Mouse (Mus musculus) mature B cell (primary cell): Measurements from ENCODE around the gene Ncoa1.

Experiments
- in situ Hi-C: fragments of 300-500 bp; cut with MboI; formaldehyde crosslinking; loops from 2 replicates; pipeline ENCODE4 v1.14.3; 2019

Ncoa1 gene

DNA sequence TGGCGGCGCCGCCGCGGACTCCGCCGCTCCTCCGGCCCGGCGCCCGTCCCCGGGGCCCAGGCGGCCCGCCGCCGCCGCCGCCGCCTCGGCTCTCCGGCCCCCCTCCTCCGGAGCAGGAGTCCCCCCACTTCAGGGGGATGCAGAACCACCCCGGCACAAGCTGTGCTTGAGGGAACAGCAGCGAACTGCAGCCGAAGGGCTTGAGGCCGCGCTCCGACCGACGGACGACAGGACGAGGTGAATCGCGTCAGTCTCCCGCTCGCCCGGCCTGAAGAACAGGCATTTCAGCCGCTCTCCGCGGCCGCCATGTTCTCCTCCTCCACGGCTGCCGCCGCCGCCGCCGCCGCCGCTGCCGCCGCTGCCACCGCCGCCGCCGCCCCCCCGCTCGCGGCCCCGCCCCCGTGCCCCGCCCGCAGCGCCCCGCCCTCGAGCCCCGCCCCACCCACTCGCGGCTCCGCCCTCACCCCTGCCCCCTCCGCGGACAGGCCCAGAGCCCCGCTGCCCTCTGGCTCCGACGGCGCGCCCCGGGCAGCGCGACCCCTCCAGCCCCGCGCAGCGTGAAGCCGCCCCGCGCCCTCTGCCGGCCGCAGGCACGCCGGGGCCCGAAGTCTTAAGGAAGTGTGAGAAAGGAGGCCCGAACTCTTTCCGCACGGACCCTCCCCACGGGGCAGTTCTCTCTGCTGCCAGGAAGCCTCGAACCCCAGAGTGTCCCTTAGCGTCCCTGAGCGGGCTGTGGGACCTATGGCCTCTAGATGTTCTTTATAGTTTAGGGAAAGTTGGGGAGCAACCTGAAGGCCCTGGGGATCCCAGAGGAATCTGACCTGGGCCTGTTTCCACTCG, at the start of gene Ncoa1:
Gene Ncoa1 (minus strand): TSS at position 351 of the 840 bp plus-strand sequence.
- in situ Hi-C loops: no loop called here

DNA sequence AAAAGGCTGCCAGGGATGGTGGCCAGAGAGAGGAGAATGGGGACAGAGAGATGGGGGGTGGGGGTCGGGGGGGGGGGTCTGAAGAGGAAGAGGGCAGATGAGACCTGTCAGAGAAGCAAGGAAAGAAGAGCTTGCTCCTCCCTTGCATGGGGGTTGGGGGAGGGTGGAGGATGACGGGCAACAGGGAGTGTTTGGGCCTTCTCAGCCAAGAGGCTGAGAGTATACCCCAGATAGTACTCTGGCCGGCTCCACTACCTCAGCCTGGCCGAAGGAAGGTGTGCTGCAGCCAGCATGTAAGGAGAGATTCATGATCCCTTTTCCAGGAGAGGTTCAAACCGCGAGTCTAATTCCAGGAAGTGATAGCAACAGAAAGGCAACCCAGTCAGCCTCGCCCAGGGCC, 47.6 kb upstream of the Ncoa1 start:
- in situ Hi-C loops: no loop called here

DNA sequence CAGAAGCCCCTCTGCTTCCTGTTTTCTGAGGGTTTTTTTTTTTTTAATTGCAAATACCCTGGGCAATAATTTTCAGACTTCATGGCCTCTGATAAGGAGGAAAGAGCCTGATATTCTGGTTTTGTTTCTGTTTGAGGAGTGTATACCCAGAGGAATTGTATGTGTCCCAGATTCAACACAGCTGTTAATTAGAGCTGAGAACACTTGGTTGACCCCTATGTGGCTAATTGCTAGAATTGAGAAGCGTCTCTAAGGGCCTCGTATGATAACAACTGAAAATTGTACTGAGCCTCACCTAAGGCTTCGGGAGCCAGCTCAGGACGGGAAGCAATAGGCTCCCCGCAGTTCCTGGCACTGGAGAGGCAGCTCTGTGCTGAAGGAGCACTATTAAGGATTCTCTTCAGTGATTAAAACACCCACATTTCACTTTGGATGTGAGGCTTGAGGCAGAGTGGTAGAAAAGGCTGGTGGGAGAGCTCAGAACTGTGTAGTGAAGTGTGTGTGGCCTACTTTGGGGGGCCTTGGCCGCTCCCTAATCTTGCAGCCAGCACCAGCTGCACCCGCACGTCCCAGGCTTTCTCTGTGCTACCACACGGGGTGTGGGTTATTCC, 46.8 kb upstream of the Ncoa1 start:
- in situ Hi-C loops: no loop called here

DNA sequence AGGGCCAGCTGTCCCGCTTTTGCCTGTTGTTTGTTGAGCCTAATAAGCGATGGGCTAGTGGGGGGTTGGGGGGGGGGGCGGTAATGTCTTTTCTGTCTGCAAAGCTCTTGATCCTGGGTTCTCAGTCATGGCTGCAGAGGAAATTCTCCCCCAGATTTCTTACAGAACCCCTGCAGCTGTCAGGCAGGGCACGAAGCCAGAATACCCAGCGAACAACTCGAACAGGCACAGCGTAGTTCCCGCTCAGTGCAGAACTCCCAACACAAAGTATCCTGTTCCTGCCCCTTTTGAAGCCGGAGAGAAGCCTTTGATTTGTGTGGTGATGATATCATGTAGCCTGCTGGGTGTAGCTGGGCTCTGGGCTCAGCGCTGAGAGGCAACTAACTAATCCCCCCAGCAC, 46.2 kb upstream of the Ncoa1 start:
- in situ Hi-C loops: no loop called here

DNA sequence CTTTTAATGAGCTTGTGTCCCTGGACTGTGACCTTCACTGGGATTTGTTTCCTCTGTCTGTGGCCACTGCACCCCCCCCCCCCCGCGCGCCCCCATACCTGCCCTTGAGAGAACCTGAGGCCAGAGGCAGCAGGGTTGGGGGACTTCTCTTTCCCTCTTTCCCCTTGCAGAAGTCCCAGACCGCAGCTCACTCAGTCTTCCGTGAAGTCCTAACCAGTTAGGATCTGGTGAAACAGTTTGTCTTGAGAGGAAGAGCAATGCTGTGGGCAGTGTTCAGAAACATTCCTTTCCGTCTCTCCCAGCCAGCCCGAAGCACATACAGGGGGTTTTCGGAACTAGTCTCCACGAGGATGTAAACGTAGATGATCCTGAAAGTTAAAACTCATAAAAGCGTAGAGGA, 42.0 kb upstream of the Ncoa1 start:
- in situ Hi-C loops: no loop called here

- in situ Hi-C loops: no loop called here
Observed at GRCm38 (mm10) chr12:4509591-4510061, 32.6 kb upstream of the Ncoa1 start.

DNA sequence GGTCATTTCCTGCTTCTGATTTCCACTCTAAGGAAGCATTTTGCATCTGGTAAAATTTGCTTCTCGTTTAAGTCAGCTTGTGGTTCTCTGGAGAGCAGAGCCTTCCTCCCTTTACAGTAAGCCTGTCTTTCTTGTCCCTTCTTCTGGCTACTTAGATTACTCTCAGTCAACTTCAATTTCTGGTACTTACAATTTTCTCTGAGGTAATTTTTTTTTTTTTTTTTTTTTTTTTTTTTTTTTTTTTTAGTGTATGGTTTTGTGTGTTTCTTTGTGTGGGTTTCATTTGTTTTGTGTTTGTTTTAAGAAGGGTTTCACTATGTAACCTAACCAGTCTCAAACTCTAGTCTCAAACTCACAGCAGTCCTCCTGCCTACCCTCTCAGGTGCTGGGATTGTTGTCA, 31.2 kb upstream of the Ncoa1 start:
- in situ Hi-C loops: no loop called here

DNA sequence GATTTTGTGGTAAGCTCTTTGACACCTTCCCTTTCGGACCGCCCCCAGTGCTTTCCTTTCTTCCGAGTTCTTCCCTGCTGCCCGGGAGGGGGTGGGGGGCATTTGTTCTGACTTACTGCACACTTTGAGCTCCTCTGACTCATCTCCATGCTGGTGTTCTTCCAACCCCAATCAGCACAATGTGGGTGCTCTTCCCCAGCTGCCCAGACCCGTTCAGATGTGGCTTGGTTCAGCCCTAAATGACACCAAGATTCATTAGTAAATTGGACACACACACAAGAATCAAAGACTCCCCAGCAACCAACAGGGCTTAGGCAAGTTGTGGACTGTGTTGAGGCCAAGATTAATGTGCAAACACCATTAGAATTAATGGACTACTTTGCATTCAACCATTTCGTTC, 30.5 kb upstream of the Ncoa1 start:
- in situ Hi-C loops: no loop called here

DNA sequence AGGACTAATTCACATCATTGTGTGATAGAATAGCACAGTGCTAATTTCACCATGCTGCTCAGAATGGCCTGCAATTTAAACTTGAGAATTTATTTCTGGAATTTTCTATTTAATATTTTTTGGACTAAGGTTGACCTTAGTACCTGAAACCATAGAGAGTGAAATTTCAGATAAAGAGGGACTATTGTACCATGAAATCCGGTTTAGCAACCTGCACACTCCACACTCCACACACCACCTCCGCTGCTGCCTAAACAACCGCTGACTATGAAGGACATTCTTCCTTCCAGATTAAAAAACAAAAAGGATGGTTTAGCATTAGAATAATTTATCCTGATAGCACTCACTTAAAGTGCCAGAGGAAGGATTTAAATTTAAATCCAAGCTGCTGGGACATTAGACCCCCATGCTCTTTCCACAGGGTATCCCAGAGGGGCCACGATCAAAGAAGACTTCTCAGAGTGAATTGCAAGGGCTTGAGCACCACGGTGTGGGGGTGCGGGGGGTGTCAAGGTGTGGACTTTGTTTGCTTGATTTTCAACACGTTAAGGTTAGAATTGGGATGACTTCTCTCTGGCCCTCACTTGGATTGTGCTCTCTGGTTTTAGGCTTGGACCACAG, 29.9 kb upstream of the Ncoa1 start:
- in situ Hi-C loops: no loop called here

- in situ Hi-C loops: no loop called here
Observed at GRCm38 (mm10) chr12:4505298-4505697, 28.3 kb upstream of the Ncoa1 start.

DNA sequence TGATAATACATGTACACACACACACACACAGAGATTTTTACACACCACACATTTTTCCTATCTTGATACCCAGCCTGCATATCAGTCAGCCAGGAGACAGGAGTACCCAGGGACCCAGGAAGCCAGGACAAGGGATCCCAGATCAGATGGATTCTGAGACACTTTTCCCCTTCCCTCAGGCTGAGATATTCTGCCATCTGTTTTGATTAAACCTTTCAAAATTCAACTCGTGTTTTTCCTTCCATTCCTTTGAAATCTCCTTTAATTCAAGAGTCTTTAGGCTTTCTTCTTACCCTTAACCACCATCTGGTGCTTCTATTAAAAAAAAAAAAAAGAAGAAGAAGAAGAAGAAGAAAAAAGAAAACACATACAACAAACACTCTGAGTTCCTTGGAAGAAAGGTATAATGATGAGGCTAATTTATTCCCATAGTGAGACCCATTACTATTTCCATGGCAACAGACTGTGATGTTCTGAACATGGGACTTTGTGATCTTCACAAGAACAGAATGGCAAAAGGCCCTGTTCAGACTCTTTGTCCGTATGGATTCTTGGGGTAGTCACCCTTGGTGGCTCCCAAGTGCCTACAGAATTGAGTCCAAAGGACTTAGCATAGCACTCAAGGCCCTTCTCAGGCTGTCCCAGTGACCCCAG, 26.8 kb upstream of the Ncoa1 start:
- in situ Hi-C loops: no loop called here

- in situ Hi-C loops: no loop called here
Observed at GRCm38 (mm10) chr12:4501916-4502315, 24.9 kb upstream of the Ncoa1 start.

GRCm38 (mm10) chr12:4500516-4500915, 23.5 kb upstream of the Ncoa1 start:
- in situ Hi-C loops: no loop called here

- in situ Hi-C loops: no loop called here
Observed at GRCm38 (mm10) chr12:4499651-4500175, 22.7 kb upstream of the Ncoa1 start.

DNA sequence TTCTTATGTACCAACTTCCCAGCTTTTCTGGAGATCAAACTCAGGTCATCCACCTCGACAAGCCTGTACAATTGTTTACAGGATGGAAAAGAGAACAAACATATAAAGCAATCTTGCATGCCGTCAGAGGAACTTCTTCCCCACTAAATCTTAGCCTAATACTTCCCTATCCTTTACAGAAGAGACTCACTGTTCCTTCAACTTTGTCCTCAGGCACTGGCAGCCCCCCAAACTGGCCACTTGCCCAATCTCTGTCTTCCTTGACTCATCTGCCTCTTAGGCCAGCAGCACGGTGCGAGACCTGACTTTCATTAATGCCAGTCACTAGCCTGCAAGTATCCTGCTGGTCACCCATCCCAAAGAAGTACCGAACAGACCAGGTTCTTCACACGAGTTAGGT, 11.4 kb upstream of the Ncoa1 start:
- in situ Hi-C loops: no loop called here

GRCm38 (mm10) chr12:4483386-4483785, 6.4 kb upstream of the Ncoa1 start:
- in situ Hi-C loops: no loop called here

DNA sequence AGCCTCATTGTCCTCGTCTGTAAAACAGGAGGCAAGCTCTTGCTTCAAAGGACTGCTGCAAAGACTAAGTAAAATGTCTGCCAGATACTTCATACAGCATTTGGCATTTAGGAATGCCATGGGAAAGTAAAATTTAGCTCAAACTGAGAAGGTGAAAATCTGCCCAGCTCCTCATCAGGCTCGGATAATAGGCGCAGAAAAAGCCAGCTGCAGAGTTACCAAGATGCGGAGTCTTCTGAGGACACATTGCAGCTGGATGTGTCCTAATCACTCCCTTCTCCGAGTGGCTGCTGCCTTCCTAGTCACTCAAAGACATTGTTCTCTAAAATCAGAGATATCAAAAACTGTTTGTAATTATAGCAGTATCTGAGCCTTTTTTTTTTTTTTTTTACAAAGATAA, 4.7 kb upstream of the Ncoa1 start:
- in situ Hi-C loops: no loop called here

GRCm38 (mm10) chr12:4480250-4480649, 3.3 kb upstream of the Ncoa1 start:
- in situ Hi-C loops: no loop called here

- in situ Hi-C loops: no loop called here
Observed at GRCm38 (mm10) chr12:4479171-4479881, 2.3 kb upstream of the Ncoa1 start.

DNA sequence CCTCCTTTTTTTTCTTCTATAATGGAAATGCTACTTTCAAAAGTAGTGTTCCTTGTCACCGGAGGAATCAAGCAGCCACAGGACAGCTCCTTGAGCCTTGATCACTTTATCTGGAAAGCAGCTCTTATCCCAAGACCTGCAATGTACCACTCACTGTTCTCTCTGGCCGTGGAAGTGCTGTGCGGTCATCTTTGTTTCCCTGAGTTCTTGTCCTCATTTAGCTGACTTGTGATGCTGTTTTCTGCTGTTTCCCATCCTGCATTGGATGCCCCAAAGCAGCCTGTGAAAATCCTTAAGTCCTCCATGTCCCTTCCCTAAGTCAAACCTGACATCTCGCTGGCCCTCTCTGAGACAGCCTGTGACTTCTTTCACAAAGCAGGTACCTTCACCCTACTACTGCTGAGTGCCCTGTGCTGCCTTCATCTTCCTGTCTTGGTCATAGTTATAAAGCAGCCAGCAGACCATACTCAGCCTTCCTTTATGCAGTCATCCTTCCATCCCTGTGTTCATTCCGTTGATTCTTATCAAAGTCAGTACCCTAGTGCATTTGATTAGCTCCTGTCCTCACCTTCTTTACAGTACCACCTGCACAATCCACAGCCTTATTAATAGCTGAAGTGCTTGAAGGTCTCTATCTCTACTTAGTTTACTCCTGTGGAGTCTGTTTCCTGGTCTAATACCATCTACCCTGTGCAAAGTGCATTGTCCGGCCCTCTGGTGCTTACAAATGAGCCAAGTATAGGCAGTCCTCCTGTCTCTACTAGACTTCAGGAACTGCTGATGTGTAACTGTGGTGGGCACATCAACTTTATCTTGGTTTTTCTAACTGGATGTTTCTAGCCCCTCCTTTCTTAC, 1.2 kb upstream of the Ncoa1 start:
- in situ Hi-C loops: no loop called here
